Mouse (Mus musculus): ENCODE measurements around the gene Epb41. TPM values are rescaled to one million over a fixed set of nuclear protein-coding genes. Genes with fewer than 3 reads are reported as not detected.

Epb41 gene
- polyA plus RNA-seq, 1 experiment from 2014 or later, result 73.7 TPM

DNA sequence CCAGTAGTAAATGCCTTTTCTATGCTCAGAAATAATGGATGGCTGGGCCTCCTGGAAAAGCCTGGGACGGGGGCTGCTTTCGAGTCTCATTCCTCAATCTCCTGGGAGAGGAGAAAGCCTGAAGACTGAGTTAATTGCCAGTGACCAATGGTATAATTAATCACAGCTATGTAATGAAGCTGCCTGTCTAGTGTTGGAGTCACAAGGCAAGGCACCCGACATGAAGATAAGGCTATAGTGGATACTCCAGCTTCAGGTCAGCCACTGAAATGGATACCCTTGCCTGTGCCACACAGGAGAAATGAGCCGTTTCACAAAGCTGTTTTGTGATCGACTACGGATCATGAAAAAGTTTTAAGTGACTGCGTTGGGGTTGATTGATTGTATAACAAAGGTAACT, 37.1 kb downstream of the Epb41 start:
- H3K4me3 ChIP-seq, result no peak overlapping the region
- H3K4me1 ChIP-seq, result peaks cover 17% of the 10 kb centered on the region
- no peaks in the 10 kb centered on the region for H3K9me3 ChIP-seq
- 39% methylated on average over 7 of the region's 7 CpGs for WGBS
- no peak for ATAC-seq (replicated peaks)
- no peaks in the 10 kb centered on the region for H3K36me3 ChIP-seq
- H3K27ac ChIP-seq (replicated peaks), result no peak overlapping the region
- H3K9ac ChIP-seq (replicated peaks), result no peak overlapping the region
- no peak overlapping the region for H3K4me2 ChIP-seq (replicated peaks)
- H3K27me3 ChIP-seq, result 0 out of 2 replicates have a peak, but pooled peaks cover 4% of the 10 kb centered on the region

DNA sequence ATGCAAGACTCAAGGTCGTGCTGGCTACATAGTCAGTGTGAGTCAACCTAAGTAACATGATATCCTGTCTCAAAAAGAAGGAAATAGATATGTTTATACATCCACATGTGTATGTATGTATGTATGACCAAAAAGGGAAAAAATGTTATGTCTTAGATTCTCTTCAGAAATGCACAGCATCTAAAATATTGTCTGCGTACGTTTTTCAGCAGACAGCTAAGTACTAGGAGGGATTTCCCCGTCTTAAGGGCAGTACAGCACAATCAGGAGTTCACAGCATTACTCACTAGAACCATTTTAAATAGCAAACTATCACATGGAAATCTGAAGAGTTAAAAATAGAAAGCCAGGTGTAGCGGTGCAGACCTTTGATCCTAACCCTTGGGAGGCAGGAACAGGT, 38.0 kb downstream of the Epb41 start:
- no peak overlapping the region for H3K9ac ChIP-seq (replicated peaks)
- WGBS, result 90% methylated on average over 5 of the region's 5 CpGs
- peaks cover 7% of the 10 kb centered on the region; the same call in 1 of the 2 replicates for H3K27me3 ChIP-seq
- no peaks in the 10 kb centered on the region for H3K9me3 ChIP-seq
- no peak overlapping the region for H3K4me3 ChIP-seq
- H3K27ac ChIP-seq (replicated peaks), result no peak overlapping the region
- H3K36me3 ChIP-seq, result no peaks in the 10 kb centered on the region
- H3K4me1 ChIP-seq, result peaks cover 17% of the 10 kb centered on the region
- H3K4me2 ChIP-seq (replicated peaks), result no peak overlapping the region
- no peak for ATAC-seq (replicated peaks)

DNA sequence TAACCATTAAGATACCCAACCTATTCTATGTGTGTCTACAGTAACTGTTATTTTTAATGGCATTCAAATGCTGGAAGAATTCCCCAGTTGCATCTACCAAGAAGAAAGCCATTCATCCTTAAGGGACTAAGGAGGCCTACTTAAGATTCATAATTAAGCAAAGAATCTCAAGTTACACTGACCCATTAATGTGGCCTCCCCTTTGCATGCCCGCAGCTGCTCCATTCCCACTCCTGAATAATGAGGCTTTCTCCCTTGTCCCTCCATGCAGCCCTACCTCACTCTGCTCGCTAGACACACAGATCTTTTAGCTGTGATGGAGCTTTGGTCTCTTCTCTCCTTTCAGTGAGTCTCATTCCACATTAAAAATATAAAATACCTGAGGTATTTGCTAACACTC, 40.9 kb downstream of the Epb41 start:
- H3K27ac ChIP-seq (replicated peaks), result peak overlapping the region; percentile 16; the same call in 1 of the 2 replicates
- no peak overlapping the region for H3K9ac ChIP-seq (replicated peaks)
- no peak overlapping the region for H3K4me2 ChIP-seq (replicated peaks)
- peaks cover 27% of the 10 kb centered on the region for H3K27me3 ChIP-seq
- peak; percentile 78; the same call in 1 of the 2 replicates for ATAC-seq (replicated peaks)
- H3K4me3 ChIP-seq, result no peak overlapping the region
- peaks cover 12% of the 10 kb centered on the region for H3K4me1 ChIP-seq
- no peaks in the 10 kb centered on the region for H3K9me3 ChIP-seq
- H3K36me3 ChIP-seq, result no peaks in the 10 kb centered on the region
- WGBS, result 5% methylated on average over 2 of the region's 2 CpGs

- ATAC-seq (replicated peaks), result no peak
These were observed 41.9 kb downstream of the Epb41 start for GRCm38 (mm10) chr4:132033183-132033582.

GRCm38 (mm10) chr4:132029851-132030741, 45.0 kb downstream of the Epb41 start:
- 68% methylated on average over 10 of the region's 10 CpGs for WGBS
- no peak overlapping the region for H3K27ac ChIP-seq (replicated peaks)
- H3K4me2 ChIP-seq (replicated peaks), result no peak overlapping the region
- no peaks in the 10 kb centered on the region for H3K9me3 ChIP-seq
- peaks cover 44% of the 10 kb centered on the region for H3K27me3 ChIP-seq
- no peaks in the 10 kb centered on the region for H3K36me3 ChIP-seq
- peaks cover 19% of the 10 kb centered on the region for H3K4me1 ChIP-seq
- no peak for ATAC-seq (replicated peaks)
- no peak overlapping the region for H3K4me3 ChIP-seq
- no peak overlapping the region for H3K9ac ChIP-seq (replicated peaks)

More at GRCm38 (mm10) chr4:132033183-132033582, 41.9 kb downstream of the Epb41 start:
- H3K4me3 ChIP-seq, result no peak overlapping the region
- no peaks in the 10 kb centered on the region for H3K9me3 ChIP-seq
- H3K9ac ChIP-seq (replicated peaks), result no peak overlapping the region
- H3K27me3 ChIP-seq, result peaks cover 34% of the 10 kb centered on the region
- peaks cover 12% of the 10 kb centered on the region for H3K4me1 ChIP-seq
- no peak overlapping the region for H3K27ac ChIP-seq (replicated peaks)
- WGBS, result 75% methylated on average over 1 of the region's 1 CpGs
- no peaks in the 10 kb centered on the region for H3K36me3 ChIP-seq
- H3K4me2 ChIP-seq (replicated peaks), result no peak overlapping the region

DNA sequence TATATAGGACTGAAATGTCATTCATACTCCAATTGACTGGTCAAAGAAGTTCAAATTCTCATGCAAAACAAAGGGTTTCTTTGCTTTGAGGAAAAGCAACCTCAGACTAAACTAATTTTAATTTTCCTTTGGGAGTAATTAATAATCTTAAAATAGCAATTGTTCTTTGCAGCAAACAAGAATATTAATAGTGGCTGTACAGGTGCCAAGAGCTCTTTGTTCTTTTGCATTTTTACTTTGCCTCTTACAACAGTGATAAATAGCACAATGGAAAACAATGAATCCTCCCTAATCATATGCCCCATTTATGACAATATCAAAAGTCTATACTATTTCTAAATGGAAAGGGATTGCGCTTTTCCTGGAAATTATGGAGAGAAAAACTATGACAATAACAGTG, 47.3 kb downstream of the Epb41 start:
- 93% methylated on average over 1 of the region's 1 CpGs for WGBS
- H3K9ac ChIP-seq (replicated peaks), result no peak overlapping the region

GRCm38 (mm10) chr4:132027167-132027566, 48.0 kb downstream of the Epb41 start:
- Histone ChIP-seq H3K9ac (replicated peaks) (no peak overlapping the region), H3K4me3 (no peak overlapping the region), H3K27me3 (peaks cover 49% of the 10 kb centered on the region), H3K27ac (replicated peaks) (no peak overlapping the region), H3K9me3 (no peaks in the 10 kb centered on the region), H3K36me3 (no peaks in the 10 kb centered on the region), H3K4me1 (peaks cover 15% of the 10 kb centered on the region), H3K4me2 (replicated peaks) (no peak overlapping the region)
- no peak for ATAC-seq (replicated peaks)
- 89% methylated on average over 6 of the region's 6 CpGs for WGBS

More for the DNA sequence above, 47.3 kb downstream of the Epb41 start:
- Histone ChIP-seq H3K27ac (replicated peaks) (no peak overlapping the region), H3K9me3 (no peaks in the 10 kb centered on the region), H3K4me3 (no peak overlapping the region), H3K27me3 (peaks cover 52% of the 10 kb centered on the region), H3K4me2 (replicated peaks) (no peak overlapping the region), H3K4me1 (peaks cover 15% of the 10 kb centered on the region), H3K36me3 (no peaks in the 10 kb centered on the region)
- no peak for ATAC-seq (replicated peaks)

DNA sequence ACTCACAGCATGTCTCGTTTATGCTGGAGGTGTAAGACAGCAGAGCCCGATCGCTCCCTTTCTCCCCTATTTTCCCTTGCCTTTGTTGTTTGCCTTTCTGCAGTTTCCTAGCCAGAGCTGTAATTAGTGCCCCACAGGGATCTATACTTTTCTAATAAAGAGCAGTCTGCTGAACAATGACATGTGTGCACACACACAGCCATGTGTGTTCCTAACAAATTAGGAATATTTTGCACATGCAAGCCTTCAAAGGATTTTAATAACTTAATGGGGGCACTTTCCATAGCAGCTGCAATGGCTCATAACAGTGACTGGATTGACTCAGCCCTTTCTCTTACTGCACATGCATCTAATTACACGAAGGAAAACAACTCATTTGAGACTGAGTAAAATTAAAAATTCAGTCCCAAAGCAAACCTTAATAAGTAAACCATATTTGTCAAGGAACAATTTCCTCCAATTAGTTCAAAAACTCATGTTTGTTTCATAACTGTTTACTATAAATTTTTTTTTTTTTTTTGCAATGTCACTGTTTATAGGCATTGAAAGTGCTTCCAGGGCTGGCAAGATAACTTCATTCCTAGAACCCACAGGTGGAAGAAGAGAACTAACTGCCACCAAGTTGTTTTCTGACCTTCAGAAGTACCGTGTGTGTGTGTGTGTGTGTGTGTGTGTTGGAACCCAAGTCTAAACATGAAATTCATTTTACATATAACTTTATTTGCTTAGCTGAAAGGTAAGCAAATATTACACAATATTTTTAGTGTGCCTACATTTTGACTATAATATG, 49.2 kb downstream of the Epb41 start:
- Histone ChIP-seq H3K4me3 (no peak overlapping the region), H3K9me3 (no peaks in the 10 kb centered on the region), H3K4me2 (replicated peaks) (no peak overlapping the region), H3K4me1 (peaks cover 15% of the 10 kb centered on the region), H3K9ac (replicated peaks) (no peak overlapping the region), H3K27ac (replicated peaks) (no peak overlapping the region), H3K36me3 (no peaks in the 10 kb centered on the region), H3K27me3 (peaks cover 38% of the 10 kb centered on the region)
- ATAC-seq (replicated peaks), result peak; percentile 79
- WGBS, result 11% methylated on average over 5 of the region's 5 CpGs

DNA sequence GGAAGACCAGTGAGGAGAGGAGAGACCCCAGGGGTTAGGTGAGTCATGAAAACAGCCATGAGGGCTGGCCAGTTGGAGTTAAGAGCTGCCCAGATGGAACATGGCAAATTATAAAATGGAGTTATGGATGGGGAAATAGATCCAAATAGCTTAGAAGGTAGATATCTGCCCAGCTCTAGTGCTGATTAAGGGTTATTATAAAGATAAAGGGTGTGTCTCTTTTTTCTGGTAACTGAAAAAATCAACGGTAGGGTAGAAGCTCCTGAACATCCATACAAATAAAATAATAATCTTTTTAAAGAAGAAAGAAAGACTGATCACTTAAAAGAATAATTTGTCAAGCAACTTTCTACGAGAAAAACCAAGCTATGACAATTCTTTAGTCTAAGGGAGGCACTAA, 49.9 kb downstream of the Epb41 start:
- Histone ChIP-seq H3K4me1 (peaks cover 15% of the 10 kb centered on the region), H3K36me3 (no peaks in the 10 kb centered on the region), H3K9me3 (no peaks in the 10 kb centered on the region), H3K4me3 (no peak overlapping the region), H3K27ac (replicated peaks) (no peak overlapping the region), H3K4me2 (replicated peaks) (no peak overlapping the region), H3K9ac (replicated peaks) (no peak overlapping the region), H3K27me3 (peaks cover 39% of the 10 kb centered on the region)
- ATAC-seq (replicated peaks), result no peak
- 50% methylated on average over 2 of the region's 2 CpGs for WGBS

DNA sequence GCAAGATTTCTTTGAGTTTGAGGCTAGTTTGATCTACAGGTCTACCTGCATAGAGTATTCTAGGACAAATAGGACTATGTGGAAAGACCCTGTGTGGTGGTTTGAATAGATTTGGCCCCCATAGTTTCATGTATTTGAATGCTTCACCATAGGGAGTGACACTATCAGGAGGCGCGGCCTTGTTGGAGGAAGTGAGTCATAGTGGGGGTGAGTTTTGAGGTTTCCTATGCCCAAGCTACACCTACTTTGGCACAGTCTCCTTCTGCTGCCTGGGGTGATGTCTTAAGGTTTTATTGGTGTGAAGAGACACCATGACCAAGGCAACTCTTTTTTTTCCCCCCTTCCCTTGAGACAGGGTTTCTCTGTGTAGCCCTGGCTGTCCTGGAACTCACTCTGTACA, 51.3 kb downstream of the Epb41 start:
- H3K27ac ChIP-seq (replicated peaks), result no peak overlapping the region
- H3K9ac ChIP-seq (replicated peaks), result no peak overlapping the region
- H3K27me3 ChIP-seq, result peaks cover 31% of the 10 kb centered on the region
- H3K4me2 ChIP-seq (replicated peaks), result no peak overlapping the region
- H3K36me3 ChIP-seq, result no peaks in the 10 kb centered on the region
- no peak overlapping the region for H3K4me3 ChIP-seq
- H3K4me1 ChIP-seq, result peaks cover 15% of the 10 kb centered on the region
- WGBS, result 97% methylated on average over 2 of the region's 2 CpGs
- ATAC-seq (replicated peaks), result no peak
- no peaks in the 10 kb centered on the region for H3K9me3 ChIP-seq

- Histone ChIP-seq H3K4me3 (no peak overlapping the region), H3K9ac (replicated peaks) (no peak overlapping the region), H3K9me3 (no peaks in the 10 kb centered on the region), H3K27ac (replicated peaks) (no peak overlapping the region), H3K36me3 (no peaks in the 10 kb centered on the region), H3K4me1 (peaks cover 15% of the 10 kb centered on the region), H3K4me2 (replicated peaks) (no peak overlapping the region), H3K27me3 (peaks cover 23% of the 10 kb centered on the region; the same call in 1 of the 2 replicates)
- ATAC-seq (replicated peaks), result no peak
- WGBS, result 96% methylated on average over 4 of the region's 4 CpGs
These were observed 52.5 kb downstream of the Epb41 start for GRCm38 (mm10) chr4:132022639-132023038.

- Histone ChIP-seq H3K36me3 (no peaks in the 10 kb centered on the region), H3K4me2 (replicated peaks) (no peak overlapping the region), H3K4me3 (no peak overlapping the region), H3K9me3 (no peaks in the 10 kb centered on the region), H3K9ac (replicated peaks) (no peak overlapping the region), H3K27ac (replicated peaks) (no peak overlapping the region), H3K4me1 (peaks cover 15% of the 10 kb centered on the region), H3K27me3 (peaks cover 15% of the 10 kb centered on the region; the same call in 1 of the 2 replicates)
- ATAC-seq (replicated peaks), result no peak
- WGBS, result 95% methylated on average over 7 of the region's 7 CpGs
These were observed 53.2 kb downstream of the Epb41 start for GRCm38 (mm10) chr4:132021883-132022282.

All from forebrain, embryonic 15.5 days (tissue).